Mouse (Mus musculus): ENCODE data around the gene Cttn.
A peak's percentile ranks its signal among the peaks of the same experiment; 100 is the strongest.

Cttn gene

DNA sequence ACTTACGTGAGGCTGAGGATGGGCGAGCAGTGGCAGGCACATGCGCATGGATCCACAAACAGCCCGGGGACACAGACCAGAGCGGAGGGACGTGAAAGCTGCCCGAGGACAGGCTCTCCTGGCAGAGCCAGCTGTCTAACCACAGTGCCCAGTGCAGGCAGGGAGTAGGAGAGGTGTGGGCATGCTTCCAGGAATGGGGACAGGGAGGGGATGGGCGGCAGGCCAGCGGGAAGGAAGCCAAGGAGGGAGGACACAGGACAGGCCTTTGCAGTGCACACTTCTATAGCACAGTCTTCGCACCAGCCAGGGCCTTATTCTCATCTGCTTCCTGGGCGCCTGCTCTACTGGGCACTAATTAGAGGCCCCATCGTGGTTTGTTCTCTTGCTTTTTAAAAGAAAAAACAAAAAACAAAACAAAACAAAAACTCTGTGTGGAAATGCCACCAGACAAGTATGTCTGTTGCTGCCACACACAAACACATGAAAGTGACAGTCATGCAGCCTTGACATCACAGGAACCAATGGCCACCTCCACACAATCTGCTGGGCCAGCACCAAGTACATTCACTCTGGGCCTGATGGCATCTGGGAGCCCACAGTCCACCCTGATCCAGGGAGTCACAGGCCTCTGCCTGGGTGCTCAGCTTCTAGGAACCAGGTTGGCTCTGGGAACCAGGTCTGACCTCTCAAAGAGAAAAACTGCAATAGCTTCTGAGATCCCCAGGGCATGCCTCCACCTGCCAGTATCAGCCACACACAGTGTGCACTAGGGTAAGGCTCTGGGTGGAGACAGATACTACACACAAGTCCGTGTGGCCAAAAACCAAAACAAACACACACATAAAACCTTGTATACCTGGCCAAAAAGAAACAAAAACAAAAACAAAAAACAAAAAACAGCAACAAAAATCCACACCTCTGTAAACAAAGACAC lies 20.9 kb downstream of the Cttn start:
- DNase-seq (ENCODE audit: low spot score in 2 of 2): peak; percentile 68 to 69

DNA sequence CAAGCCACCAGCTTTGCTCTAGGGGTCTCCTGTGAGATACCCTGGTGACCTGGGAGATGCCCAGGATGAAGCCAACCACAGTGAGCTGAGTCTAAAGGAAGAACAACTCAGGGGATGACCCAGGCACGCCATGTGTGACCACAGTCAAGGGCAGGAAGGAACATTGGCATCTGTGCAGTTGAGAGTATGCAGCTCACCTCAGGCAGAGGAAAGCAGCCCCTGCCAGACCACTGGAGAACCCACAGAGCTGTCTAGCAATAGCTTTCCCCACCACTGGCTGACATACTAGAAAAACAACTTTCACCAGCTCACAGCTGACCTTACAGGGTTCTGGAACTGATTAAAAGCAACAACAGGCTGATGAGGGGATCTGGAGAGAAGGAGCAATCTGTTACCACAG lies 22.6 kb downstream of the Cttn start:
- DNase-seq (ENCODE audit: low spot score in 2 of 2): no peak

DNA sequence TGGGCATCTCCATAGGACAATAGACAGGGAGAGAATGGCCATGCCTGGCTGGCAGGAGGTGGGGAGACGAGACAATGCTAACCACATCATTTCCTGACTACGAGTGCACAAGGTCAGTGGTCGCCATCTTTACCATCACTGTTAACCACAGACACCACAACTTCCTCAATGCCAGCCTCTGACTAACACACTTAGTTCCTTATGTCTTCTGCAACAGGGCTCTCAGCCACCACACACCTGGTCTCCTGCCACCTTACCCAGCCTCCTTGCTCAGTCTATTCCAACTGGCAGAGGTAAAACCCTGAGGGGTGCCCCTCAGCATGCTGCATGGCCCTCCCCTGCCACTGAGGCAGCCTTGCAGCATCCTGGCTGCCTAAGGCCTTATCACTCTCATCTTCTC lies 23.7 kb downstream of the Cttn start:
- no peak for DNase-seq (ENCODE audit: low spot score in 2 of 2)

DNA sequence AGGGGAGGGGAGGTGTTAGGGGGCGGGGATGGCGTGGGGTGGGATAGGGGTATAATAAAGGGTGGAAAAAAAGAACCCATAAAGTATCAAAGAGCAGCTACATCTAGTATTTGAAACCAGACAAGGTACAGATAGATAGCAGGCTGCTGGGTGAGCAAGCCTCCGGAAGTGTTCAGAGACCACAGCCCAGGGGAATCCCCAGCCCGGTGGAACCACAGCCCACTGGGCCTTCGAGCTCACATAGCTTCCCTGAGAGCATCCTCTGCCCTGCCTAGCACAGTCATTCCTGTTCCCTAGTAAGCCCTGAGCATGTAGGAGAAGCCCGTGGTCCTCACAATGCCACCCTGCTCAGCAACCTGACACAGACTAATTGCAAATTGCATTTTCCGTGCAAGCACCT lies 26.0 kb downstream of the Cttn start:
- no peak for DNase-seq (ENCODE audit: low spot score in 2 of 2)

DNA sequence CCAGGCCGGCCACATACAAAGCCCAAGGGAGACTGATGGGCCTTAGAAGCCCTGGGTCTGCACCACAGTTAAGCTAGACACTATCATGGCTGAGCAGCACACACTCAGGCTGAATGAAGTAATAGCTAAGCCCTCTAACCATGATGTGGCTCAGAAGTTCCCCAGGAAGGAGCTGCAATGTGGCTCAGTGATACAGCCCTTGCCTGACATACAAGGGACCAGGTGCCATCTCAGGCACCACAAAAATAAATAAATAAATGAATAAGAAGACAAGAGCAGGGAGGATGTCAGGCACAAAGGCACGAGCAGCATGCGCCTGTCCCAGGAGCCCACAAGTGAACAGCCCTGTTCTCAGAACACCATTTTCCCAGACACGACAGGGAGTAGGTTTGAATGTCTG lies 28.8 kb downstream of the Cttn start:
- DNase-seq (ENCODE audit: low spot score in 2 of 2): no peak

DNA sequence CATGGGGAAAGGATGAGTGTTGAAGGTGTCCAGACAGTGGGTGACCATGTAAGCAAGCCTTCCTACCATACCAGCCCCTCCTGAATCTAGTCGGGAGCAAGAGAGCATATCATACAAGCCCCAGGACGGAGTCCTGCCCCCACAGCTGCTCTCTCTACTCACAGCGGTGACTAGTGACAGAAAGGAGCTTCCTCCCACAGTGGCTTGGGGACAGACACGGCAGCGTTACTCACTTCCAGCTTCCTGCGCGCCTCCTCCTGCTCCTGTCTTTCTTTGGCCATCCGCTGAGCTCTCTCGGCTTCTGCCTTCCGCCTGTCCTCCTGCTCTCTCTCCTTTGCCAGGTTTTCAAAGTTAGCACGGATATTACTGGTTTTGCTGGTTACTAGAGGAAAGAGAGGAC lies 29.3 kb downstream of the Cttn start:
- no peak for DNase-seq (ENCODE audit: low spot score in 2 of 2)

DNA sequence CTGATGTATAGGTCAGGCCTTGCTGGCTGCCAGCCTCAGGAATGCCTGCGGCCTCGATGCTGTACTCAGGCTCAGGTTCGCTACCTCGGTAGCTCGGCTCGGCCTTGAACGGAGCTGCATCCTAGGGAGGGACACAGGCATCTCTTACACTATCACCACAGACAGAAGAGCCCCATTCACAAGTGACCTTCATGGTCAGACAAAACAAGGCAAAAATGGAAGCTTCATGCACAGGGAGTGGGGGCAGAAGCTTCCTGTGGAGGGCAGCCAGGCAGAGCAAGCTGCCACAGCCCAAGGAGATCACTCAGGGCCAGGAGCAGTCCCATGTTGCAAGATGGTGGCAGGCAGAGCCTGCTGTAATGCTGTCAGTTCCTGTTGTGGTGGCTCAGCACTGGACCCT lies 32.0 kb downstream of the Cttn start:
- no peak for DNase-seq (ENCODE audit: low spot score in 2 of 2)

DNA sequence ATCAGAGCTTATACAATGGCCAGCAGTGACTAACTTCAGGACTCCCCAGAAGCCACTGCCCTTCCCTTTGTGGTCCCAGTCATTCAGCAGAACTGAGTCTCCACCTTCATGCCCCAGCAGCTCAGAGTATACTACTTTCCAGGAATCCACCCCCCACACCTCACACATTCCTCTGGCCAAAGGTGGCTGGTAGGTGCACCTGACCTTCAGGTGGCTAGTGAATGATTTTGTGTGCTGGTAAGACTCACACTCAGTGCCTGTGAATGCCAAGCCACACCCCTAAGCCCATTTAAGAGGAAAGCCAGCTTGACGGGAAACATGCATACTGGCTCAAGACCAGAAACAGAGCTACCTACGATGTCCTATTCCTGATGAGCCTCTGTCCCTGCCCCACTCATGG lies 37.9 kb downstream of the Cttn start:
- no peak for DNase-seq (ENCODE audit: low spot score in 2 of 2)

DNA sequence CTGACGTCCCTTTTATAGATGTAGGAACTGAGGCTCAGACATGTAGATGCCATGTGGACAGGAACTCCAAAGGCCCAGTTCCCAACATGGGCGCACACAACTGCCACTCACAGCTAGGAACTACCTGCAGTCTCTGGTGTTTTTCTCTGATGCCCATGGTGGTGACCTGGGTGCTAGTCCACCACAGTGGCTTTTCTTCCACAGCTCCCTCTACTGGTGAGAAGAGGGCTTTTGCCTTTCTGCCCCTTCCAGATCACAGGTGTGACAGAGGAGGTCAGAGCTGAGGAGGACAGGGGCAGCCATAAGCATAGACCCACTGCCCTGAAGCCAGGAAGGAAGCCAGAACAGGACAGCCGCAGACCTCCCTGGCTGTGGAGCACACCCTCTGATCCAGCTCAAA lies 43.3 kb downstream of the Cttn start:
- no peak for DNase-seq (ENCODE audit: low spot score in 2 of 2)

DNA sequence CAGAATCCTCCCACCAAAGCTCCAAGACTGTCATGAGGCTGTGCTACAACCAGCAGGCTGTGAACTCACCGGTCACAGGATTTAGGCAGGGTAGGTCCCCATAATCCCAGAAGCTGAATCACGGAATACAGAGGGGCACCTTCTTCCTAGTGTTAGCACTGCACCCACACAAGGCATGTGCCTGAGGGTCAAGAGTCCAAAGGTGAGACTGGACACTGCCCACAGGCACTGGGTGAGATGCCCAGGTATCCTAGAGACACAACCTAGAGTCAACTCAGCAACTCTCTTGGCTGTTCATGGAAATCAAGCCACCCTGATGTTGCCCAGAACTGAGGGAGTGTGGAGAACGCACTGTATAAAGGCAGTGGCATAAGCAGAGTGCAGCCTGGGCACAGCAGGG lies 44.2 kb downstream of the Cttn start:
- DNase-seq (ENCODE audit: low spot score in 2 of 2): no peak

DNA sequence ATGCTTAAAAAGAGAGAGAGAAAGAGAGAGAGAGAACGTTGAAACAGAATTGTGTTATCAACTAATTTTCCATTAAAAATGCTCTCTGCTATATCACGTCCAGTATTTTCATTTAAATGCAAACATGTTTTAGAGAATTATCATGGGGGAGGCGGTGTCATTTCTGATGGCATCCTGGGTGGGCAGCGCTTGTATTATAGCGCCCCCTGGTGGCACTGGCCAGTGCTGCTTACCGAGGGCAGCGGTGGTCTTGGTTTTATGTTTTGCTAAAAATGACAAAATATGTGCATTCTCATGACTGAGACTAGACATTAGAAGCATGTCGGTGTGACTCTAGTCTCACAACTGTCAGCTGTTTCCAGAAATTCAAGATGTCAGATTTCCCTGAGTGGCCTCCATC lies 44.9 kb downstream of the Cttn start:
- no peak for DNase-seq (ENCODE audit: low spot score in 2 of 2)

DNA sequence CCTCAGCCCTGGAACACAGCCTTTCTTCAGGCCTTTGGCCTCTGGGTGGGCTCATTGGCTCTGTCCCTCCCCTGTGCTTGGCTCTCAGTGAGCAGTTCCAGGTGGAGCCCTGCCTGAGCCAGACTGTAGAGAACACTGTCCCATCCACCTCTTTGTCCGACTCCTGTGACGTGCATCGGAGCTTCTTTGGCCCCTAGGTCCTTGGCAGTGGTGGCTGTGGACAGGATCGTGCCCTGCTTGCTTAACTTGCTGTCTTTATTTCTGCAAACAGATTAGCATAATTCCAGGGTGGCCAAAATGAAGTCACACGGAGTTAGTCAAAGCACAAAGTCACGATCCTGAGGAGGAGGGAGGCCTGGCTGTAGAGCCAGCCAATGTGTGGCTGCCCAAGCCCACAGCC lies 49.3 kb downstream of the Cttn start:
- no peak for DNase-seq (ENCODE audit: low spot score in 2 of 2)

DNA sequence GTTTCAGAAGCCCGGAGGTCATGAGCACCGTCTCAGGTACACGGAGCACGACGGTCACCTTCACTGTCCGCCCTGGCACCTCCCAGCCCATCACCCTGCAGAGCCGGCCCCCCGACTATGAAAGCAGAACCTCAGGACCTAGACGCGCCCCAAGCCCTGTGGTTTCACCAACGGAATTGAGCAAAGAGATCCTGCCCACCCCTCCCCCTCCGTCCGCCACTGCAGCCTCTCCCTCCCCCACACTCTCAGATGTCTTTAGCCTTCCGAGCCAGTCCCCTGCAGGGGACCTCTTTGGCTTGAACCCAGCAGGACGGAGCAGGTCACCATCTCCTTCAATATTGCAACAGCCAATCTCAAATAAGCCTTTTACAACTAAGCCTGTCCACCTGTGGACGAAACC lies 50.3 kb downstream of the Cttn start:
- DNase-seq (ENCODE audit: low spot score in 2 of 2): no peak

DNA sequence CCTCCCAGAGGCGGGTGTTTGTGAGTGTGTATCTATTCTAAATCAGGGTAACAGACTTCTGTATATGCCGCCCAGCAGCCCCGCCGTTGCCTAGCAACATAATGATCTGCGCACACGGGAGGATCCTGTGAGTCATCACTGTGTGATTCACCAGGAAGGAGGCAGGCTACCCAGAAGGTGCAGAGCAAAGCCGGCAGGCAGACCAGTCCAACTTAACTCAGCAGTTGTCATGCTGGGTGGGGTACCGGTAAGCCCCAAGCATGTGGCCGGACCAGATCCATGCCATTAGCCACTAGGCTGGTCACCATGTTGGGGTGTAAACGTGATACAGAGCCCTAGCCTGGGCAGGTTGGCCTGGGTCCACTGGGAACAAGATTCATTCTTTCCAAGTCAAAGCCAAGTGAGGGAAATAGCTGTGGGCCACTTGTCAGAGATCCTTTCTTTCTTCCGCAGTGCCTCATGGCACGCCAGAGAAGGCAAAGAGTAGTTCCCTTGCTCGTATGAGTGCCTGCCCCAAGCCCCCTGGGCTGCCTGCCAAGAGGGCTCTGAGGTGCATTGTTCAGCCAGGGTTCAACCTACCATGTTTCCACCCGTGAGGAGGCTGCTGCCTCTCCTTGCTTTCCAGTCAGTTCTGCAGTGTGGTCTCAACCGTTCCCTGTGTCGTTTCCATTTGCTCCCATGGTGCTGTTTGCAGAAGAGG lies 53.0 kb downstream of the Cttn start:
- peak; percentile 84 to 91 for DNase-seq (ENCODE audit: low spot score in 2 of 2)

DNA sequence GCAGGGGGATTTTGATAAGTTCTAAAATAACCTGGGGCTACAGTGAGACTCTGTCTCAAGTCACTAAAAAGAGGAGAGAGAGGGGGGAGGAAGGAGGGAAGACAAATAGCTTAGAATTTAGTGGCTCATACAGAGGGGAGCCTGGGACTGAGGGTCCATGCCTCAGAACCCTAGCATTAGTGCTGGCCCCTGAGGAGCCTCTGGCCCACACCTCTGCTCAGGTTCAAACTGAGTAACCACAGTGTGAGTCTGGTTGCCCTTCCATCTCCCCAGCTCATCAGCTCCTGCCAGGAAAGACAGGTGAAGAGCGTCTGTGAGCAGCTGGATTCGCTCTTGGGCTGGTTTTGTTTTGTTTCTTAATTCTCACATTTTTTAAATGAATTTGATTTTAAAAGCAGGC lies 53.6 kb downstream of the Cttn start:
- no peak for DNase-seq (ENCODE audit: low spot score in 2 of 2)

DNA sequence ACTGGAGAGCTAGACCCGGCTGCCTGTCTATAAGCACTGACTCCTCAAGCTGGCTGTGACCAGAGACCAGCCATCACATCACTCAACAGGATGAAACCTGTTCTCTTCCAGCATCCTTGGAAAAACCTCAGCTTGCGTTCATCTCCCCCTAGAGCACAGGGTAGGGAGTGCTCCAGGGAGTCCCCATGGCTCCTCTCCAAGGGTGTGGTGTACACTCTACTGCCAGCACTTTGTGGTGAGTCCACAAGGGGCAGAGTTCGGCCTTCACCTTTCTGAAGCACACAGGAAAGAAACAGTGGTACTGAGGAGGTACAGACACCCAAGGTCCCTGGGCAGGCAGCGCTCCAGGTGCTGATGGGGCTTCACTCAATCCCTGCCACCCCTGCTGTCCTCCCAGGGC lies 55.0 kb downstream of the Cttn start:
- DNase-seq (ENCODE audit: low spot score in 2 of 2): no peak

DNA sequence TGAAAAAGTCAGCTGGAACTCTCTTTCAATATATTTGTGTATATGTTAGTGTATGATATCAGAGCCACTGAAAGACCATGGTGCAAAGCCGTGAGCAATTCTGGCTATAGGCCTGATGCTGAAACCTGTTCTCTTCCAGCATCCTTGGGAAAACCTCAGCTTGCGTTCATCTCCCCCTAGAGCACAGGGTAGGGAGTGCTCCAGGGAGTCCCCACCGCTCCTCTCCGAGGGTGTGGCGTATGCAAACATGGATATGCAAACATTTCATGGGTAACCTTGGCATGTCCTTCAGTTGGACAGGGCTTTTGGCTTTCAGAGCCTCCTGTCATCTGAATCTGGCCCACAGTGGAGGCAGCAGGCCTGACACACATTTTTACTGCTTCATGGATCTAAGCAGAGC lies 56.2 kb downstream of the Cttn start:
- DNase-seq (ENCODE audit: low spot score in 2 of 2): no peak

DNA sequence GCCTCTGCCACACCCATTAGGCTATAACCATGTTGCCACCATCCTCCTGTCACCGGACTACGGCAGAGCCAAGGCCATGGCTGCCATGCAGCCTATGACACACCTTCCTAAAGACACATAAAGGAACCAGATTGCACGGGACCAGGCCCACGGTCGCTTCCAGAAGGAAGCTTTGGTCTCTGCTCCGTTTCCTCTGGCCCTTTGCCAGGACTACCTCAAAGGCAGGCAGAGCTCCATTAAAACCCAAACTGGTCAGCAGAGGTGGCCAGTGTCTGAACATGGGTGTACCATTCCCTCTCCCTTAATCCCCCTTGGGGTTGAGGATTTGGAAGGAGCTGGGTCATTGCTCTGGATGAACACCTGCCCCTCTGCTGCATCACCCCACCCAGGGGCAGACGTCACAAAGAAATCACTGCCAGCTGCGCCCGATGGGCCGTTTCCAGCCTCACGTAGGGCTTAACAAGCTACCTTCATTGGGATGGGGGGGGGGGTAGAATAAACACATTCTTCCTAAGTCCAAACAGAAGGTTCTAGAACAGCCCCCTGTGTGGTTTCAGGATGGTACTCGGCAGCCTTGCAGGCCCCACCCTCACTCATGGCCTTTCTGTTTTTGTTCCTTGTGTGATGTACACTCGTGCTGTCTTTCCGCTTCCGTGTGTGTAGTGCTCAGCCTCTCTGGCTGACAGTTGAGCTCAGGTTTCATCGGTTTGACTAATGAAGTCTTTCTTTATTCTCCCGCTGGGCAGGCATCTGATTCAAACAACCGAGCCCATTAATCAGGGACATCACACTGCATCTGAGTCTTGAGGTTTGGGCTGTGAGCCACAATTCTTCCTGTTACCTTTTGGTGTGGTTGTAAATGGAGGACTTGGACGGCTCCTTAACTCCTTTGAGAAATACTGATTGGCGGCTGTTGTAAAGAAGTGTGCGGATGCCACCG lies 58.6 kb downstream of the Cttn start:
- DNase-seq (ENCODE audit: low spot score in 2 of 2): no peak

DNA sequence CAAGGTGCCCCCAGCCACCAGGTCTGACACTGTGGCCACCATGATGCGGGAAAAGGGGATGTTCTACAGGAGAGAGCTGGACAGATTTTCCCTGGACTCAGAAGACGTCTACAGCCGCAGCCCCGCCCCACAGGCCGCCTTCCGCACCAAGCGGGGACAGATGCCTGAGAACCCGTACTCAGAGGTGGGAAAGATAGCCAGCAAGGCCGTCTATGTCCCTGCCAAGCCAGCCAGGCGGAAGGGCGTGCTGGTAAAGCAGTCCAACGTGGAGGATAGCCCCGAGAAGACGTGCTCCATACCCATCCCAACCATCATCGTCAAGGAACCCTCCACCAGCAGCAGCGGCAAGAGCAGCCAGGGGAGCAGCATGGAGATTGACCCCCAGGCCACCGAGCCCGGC lies 61.1 kb downstream of the Cttn start:
- no peak for DNase-seq (ENCODE audit: low spot score in 2 of 2)

DNA sequence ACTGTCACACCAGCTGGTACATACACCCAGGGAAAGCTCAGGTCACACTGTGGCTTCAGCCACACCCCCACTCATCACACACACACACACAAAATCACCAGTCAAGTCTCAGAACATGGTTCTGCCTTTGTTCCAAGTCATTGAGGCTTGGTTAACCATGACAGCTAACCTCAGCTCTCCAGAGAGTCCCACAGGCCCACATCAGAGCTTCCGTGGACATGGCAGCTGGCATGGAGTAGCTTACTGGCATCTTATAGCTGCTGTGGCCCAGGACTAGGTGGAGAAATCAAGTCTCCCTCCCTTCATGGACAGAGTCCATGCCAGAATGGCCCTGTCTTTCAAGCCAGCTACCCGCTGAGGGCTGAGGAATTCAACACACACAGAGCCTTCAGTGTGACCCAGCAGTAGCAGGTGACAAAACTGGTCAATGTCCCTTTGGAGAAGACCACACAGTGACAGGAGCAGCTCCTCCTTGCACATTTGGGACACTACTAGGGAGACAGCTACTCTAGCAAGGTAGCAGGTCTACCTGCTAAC lies 62.3 kb downstream of the Cttn start:
- DNase-seq (ENCODE audit: low spot score in 2 of 2): no peak

DNA sequence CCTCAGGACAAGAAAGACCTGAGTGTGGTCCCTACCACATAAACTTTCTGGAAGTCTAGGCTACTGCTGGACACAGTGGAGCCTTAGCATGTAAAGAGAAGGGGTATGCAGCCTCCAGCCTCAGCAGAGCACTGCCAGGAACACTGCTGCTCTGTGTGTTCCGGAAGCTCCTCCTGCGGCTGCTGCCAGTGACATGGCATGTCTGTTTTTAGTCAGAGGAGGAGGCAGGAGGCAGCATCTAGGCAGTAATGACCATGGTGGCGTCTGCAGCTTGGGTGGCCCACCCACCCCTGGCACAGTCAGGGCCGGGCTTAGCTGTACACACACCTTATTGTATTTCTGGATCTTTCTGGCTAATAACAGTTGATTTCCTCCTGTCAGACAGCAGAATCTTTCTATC lies 63.1 kb downstream of the Cttn start:
- DNase-seq (ENCODE audit: low spot score in 2 of 2): peak in 1 of 2 experiments; percentile 71

DNA sequence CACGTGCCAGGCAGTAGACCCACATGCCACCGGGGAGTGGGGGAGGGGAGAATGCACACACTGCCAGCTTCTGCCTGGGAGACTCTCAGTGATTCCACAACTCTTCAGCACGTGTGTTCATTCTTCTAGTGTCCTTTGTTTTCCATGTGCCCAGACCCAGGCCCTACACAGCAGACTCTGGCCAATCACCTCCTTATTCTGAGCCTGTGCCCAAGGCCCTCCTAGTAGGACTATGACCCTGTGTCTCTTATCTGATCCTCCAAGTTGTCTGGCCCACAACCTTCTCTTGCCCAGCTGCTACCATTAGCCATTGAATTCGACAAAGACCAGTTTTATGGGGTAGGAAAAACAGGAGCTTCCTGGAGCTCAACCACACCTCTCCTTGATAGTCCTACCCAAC lies 68.3 kb downstream of the Cttn start:
- DNase-seq (ENCODE audit: low spot score in 2 of 2): no peak
